Mouse (Mus musculus): ENCODE measurements around the gene Agpat4.

Agpat4 gene

DNA sequence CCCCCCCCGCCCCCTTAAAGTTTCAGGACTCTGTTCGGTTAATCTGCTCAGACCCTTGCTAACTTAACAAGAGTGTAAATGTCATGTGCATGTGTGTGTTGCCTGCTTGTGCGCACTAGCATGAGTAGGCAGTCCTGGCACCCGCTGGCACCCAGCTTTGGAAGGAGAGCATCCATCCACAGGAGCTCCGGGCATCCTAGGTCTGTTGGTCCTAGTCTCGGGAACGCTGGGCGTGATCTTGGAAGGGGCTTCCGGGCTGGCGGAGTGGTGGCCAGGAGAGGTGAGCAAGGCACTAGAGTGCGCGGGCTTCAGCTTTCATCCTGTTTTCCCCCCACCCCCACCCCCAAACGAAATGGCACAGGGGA lies at the start of gene Agpat4:
TSS of gene Agpat4 (plus strand) at position 144 of the 365 bp plus-strand sequence.
- peak in 1 of 2 experiments; percentile 23 for DNase-seq (ENCODE audit: low spot score in 2 of 2)

DNA sequence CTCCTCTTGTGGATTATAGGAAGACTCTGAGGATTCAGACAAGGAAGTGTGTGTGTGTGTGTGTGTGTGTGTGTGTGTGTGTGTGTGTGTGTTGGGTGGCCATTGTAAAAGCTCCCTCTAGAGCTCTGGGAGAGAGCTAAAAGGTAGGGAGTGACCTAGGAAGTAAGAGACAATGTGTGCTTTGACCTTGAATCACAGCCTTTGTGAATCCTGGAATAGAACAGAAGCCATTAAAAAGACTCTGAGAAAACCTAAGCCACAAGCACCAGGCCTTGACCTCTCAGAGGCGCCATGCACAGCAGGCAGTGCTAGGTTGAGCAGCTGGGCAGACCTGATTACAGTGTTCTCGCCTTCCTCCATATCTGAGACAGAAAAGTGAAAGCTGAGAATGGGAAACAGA lies 41.7 kb upstream of the Agpat4 start:
- no peak for DNase-seq (ENCODE audit: low spot score in 2 of 2)

DNA sequence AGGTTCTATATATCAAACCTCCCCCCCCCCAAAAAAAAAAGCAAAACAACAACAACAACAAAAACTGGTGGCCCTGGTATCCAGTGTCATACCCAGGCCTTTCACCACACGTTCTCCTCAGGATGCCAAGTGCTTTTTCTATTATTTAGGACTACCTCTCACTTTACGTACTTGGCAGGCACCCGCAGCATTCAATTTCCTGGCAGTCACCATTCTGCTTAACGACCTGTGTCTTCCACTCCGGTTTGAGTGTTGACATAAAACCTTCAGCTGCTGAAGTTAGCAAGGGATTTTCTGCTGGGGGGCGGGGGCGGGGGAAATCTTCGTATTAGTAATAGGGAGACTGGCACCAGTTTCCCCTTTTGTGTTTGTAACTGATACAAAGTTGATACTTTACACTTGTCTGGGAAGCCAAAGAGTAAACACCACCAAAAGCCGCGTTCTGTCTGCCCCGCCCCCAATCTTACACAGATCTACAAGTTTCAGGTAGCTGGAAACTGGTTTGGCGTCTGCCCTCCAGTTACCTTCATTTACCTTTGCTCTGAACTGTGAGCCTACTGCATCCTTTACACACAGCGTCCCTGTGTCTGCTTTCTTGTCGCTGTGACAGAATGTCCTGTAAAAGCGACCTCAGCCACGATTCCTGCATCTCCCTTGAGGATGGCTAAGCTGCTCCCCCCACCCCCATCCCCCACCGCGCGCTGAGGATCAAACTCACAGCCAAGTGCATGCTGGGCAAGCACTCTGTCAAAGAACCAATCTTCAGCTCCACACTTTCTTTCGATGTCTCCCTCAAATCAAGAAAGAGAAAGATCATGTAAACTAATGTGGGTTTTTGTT lies 37.6 kb upstream of the Agpat4 start:
- DNase-seq (ENCODE audit: low spot score in 2 of 2): no peak

DNA sequence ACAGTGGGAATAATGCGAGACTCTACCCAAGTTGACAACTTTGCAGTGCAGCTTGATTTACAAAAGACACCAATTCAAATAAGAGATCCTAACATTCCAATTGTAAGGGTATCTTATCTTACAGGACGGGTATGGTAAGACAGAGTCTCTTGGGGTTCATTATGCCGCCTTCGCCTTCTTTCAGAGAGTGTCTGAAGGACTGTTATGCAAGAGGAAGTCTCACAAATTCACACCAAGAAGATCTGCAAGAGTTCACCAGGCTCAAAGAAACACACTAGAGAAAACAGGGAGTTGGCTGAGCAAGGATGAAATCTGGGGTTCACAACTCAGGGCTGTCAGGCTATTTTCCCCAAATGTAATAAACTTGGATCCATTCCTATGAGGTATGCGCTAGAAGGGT lies 36.3 kb upstream of the Agpat4 start:
- peak in 1 of 2 experiments; percentile 20 for DNase-seq (ENCODE audit: low spot score in 2 of 2)

DNA sequence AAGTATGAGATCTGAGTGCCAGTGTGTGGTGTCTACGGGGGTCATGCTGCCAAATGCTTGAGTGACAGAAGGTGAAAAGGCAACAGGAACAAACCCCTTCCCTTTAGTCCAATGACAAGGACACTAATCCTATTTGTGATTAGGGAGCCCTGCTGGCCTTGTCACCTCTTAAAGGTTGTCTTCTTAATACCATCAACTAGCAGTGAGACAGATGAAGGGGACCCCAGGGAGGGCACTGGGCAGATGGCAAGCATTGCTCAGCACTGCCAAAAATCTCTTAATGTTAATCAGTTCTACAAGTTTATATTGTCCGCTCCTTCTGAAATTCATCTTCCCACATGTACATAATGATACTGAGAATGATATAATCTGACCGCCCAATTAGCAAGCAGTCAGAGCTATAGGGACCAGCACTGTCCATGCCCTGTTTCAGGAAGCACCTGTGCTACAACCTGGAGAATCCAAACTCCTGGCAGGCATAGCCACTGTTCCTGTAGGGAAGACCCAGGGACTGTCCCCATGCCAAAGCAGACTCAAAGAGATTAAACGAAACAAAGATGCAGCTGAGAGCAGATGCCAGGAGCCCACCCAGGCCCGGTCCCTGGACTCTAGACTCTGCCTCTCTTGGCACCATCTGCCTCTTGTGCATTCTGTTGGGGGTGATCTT lies 28.1 kb upstream of the Agpat4 start:
- DNase-seq (ENCODE audit: low spot score in 2 of 2): no peak

DNA sequence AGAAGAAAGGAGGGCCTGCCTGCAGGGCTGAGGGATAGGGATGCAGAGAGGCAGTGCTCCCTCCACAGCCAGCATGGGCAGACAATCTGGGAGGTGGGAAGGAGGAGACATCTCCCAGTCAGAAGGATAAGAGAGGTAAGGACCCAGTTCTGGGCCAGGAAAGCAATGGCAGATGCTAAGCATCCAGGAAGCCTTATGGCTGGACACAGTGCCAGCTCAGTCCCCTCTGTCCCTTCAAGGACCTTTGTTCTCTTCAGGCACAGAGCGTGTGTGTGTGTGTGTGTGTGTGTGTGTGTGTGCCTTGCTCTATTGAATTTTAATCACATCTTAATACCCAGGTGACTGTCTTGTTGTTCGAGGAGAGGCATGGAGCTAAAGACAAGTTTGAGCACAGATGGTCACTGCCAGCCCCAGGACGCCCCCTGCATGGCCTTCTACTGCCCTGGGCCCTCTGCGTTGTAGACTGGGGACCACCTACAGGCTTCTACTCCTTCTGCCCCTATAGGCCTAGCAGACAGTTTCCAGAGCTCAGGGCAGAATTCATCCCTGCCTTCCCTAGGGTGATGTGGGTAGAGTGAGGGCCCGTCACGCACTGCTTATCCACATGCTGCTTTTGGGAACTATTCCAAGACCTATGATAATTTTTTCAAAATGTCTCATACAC lies 25.5 kb upstream of the Agpat4 start:
- no peak for DNase-seq (ENCODE audit: low spot score in 2 of 2)

DNA sequence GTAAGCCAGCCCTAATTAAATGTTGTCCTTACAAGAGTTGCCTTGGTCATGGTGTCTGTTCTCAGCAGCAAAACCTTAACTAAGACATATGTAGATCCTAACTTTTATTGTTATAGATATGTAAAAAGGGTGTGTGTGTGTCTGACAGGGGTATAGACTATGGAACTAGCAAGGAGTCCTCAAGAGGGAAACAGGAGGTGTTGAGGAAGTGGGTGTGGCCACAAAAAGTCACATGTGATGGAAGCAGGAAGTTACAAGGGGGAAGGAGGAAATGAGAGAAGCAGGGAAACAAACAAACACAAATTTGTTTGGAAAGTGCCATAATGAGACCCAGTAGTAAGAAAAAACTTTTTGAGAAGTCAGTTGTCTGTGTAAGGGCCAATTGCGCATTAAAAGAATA lies 24.5 kb upstream of the Agpat4 start:
- DNase-seq (ENCODE audit: low spot score in 2 of 2): no peak

DNA sequence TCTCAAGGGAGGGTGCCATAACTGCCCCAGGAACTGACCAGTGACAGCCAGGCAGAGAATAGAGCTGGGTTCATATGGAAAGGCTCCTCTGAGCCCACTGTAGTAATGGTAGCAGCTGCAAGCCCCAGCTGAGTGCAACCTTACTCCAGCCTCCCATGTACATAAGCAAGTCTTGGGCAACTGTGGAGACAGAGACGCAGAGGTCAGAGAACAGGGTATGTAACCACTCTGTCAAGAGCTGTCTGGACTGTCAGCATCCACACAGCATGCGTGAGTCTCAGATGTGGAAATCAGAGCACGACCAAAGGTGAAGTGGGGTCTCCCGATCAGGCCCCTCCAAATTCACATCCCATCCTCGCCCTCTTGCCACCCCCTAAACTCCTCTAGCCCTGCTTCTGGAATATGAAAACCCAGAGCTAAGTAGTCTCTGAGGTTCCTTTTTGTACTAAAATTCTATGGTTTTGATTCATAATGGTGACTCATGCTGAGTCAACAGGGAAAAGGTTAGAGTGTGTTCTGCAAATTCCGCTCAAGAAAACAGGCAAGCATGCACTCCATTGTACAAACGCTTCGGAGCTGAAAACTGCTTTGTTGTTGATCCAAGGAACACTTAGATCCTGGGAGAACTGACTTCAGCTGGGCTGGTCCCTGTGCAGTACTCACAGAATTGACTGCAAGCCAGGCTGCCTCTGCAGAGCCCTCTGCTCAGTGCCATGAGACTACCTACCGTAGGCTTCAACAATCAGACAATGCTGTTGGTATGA lies 23.5 kb upstream of the Agpat4 start:
- peak in 1 of 2 experiments; percentile 20 for DNase-seq (ENCODE audit: low spot score in 2 of 2)

DNA sequence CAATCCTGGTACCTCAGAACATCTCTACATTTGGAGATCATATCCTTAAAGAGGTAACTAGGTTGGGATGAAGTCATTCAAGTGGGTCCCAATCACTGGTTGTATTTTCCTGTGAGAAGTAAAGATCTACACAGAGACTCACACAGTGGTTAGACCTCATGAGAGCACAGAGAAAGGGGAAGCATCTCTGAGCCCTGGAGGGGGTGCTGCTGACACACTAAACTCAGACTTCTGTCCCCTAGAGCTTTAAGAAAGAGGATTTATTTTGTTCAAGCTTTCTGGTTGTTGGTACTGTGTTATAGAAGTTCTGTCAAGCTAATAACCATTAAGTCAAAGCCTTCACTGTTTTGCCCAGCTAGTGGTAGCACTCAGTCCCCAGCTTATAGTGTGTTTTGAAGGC lies 19.1 kb upstream of the Agpat4 start:
- no peak for DNase-seq (ENCODE audit: low spot score in 2 of 2)

DNA sequence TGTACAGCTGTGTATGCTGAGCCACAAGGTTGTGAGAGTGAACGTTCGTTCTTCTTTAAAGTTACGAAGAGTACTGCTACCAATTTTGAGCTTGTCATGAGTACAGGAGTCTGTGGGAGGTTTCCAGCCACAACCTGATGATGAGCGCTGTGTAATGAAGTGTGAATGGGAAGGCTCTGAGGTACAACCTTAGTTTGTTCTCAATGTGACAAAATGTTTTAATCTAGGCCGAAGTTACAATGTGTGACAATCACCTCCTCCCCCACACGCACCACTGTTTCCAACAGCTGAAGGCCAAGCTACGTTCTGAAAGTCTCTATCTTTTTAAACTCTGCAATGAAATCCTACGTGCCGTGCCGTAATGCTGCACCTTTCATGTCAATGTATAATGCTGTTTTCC lies 16.2 kb upstream of the Agpat4 start:
- DNase-seq (ENCODE audit: low spot score in 2 of 2): no peak

DNA sequence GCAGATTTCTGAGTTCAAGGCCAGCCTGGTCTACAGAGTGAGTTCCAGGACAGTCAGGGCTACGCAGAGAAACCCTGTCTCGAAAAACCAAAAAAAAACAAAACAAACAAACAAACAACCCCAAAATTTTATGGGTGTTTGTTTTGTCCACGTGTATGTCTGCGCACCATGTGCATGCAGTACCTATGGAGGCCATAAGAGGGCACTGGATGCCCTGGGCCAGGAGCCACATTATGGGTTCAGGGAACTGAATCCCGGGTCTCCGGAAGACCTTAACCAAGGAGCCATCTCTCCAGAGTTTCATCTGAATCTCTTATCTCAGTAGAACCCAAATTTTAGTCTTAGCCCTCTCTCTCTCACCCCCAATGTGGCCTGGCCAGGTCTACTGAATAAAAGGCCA lies 14.7 kb upstream of the Agpat4 start:
- no peak for DNase-seq (ENCODE audit: low spot score in 2 of 2)

DNA sequence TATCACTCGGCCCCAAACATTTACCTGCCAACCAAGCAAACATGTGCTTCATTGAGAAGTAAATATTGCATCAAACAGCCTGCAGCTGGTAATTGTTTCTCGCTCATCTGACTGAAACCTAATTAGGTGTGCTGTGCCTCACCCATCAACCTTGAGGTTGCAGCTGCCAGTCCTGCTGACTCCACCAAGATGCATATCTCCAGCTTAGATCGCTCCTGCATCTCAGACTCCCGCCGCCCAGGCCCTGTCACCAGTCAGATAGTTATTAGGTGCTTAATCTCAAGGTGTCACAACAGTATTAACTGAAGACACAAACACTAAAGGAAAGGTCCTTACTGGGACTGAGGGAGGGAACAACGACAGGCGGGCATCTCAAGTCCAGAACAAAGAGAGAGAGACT lies 14.3 kb upstream of the Agpat4 start:
- DNase-seq (ENCODE audit: low spot score in 2 of 2): no peak

DNA sequence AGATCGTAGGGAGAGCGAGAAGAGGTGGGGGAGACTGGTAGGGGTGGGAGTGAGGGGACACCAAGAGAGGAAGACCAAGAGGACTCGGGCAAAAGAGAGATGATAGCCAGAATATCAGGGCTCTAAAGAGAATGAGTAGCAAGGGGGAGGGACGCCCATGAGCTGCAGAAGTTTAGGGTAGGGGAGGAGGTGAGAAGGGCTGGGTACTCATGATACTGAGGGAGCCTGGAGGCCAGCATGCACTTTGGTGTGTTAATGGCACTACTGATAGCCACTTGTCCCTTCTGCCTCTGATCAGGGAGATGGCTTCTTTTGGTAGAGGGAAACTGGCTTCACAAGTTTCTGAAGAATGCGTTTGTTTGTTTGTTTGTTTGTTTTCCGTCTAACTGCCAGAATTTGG lies 13.8 kb upstream of the Agpat4 start:
- no peak for DNase-seq (ENCODE audit: low spot score in 2 of 2)

DNA sequence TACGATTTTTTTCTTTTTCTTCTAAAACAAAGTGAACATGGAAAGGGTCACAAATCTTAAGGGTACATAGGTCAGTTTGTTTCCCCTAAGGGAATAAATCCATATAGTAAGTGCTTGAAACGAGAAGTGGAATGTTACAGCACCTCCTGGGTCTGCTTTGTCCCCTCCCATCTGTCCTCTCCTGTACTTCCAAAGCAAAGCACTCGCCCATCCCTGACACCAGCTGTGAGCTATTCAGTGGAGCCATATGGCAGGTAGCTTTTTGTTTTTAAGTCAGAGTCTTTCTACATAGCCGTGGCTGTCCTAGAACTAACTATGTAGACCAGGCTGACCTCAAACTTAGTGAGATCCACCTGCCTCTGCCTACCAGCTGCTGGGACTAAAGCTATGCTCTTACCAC lies 12.2 kb upstream of the Agpat4 start:
- DNase-seq (ENCODE audit: low spot score in 2 of 2): no peak

DNA sequence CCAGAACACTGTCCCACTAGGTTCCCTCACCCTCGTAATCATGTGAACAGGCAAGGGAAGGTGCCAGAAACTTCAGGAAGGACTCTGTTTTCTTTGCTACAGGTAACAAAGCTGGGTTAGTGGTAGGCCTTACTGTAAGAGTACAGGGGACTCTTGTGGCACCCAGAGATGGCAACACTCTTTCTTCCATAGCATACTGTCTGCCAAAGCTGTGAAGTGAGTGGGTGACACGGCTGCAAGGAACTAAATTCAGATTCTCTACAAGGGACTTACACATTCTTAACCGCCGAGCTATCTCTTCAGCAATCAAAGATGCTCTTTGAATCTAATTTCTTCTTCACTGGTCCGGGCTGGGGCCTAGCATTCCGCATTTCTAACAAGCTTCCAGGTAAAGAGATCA lies 4.9 kb upstream of the Agpat4 start:
- peak; percentile 21 to 66 for DNase-seq (ENCODE audit: low spot score in 2 of 2)

DNA sequence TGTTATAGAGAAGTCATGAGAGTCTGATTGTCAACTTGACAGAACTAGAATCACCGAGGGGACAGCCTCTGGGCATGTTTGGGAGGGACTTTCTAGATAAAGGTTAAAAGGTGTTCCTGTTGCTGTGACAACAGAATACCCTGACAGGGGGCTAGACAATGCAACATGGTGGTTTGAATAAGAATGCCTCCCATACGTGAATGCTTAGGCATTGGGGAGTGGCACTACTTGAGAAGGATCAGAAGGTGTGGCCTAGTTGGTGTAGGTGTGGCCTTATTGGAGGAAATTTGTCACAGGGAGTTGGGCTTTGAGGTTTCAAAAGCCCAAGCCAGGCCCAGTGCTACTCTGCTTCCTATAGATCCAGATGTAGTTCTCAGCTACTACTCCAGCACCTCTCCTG lies 3.4 kb upstream of the Agpat4 start:
- no peak for DNase-seq (ENCODE audit: low spot score in 2 of 2)

DNA sequence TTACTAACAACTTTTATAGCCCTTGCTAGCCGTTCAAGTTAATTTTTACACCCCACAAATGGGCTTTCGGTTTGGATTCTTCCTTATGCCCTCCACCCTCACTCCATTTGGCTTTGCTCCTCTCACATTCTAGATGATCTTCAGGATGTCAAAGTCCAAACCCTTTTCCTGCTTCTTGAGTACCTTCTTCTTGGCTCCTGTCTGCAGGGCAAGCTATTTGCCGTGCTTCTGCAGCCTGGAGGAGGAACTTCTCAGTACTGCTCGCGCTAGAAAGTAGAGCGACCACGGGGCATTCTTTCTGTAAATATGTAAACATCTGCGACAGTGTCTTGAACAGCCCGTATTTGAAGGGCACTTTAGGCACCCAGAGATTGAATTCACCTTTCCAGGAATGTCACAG lies 373 bp upstream of the Agpat4 start:
- DNase-seq (ENCODE audit: low spot score in 2 of 2): no peak

DNA sequence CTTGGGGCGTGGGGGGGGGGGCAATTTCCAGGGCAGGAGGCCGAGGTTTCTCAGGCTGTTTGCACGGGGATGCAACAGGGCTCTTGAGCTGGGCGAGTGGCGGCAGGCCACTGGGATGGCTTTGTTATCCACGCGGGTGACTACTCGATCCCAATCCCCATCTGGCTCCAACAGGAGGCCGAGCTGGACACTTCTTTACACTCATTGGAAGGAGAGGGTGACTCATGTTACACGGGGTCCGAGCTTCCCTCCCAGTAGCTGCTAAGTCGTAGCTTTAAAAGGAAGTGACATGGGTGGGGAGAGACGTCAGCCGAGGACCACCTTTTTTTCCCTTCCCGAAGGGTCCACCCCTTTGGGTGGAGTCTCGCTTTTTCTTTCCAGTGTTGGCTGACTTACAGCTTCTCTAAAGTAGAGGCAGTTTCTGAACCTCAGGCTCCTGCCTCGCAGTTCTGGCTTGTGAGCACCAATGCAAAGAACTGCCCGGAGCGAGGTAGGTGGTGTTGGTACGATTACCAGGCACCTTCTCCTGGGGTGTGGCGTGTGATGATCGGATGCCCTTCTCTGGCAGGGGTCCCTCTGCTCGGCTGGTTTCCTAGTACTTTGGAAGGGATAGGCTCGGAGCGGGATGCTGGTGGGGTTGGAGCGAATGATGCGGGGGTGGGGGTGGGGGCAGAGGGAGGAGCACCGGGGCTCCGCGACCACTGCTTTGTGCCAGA lies 580 bp downstream of the Agpat4 start:
- DNase-seq (ENCODE audit: low spot score in 2 of 2): peak; percentile 81 to 87

DNA sequence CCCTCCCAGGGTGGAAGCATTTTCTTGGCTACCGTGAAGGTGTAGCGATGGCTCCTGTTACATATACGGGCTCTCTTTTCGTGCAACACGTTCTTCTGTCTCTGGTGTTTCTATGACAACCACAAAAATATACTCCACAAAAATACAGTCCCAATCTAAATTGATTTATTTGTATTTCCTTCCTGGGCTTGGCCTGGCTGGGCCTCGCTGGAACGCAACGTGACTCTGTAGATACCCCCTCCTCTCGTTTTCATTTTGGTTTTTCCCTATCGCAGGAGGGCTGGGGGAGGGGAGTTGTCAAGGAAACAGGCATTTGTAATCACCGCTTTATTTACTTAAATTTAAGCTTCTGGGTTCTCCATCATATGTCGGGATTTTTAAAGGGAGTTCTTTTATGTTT lies 1.2 kb downstream of the Agpat4 start:
- DNase-seq (ENCODE audit: low spot score in 2 of 2): peak; percentile 47 to 54

DNA sequence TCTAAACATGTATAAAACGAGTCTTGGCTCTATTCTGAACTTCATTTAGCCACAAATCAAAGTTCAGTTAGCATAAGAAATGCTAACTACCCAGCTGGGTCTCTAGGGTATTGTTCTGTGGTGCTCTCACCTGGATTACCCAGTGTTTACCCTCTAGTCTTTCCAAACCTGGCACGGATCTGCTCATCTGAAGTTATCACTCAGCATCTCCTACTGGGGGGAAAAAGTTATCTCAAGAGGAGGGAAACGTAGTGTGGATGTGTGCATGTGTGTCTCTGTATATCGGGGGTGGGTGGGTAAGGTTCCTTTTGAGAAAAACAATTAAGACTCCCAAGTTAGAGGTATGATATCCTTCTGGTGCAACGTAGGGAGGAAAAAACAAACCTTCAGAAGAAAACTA lies 1.8 kb downstream of the Agpat4 start:
- no peak for DNase-seq (ENCODE audit: low spot score in 2 of 2)

DNA sequence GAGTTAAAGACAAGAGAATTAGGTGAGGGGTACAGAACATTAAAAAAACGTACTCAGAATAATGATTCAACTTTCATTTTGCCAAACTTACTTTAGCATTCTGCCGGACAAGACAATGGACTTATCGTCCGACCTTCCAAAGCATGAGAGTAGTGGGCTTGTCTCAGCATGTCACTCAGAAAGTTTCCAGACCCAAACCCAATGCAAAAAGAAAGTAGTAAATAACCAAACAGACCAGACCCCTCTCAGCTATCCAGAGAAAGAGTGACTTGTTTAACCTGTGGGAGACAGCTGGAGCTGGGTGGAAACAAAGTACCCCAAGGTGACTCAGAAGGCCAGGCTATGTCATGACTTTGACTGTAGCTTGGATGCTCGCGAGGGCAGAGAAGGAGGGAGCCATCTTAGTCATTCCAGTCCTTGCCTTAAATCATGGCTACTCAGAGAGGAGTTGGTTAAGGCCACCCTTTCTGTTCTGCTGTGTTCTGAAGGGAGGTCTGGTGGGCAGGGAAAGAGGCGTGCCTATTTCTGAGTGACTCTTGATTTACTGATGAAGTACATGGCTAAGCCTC lies 2.8 kb downstream of the Agpat4 start:
- DNase-seq (ENCODE audit: low spot score in 2 of 2): no peak
